Mouse (Mus musculus) layer of hippocampus, adult 2 months (tissue): ENCODE data around the gene Lrrc55. TPM values are rescaled to one million over a fixed set of nuclear protein-coding genes. Genes with fewer than 3 reads are reported as not detected.

Experiments used
- DNase-seq, 2 experiments: peaks; one replicate each; pipeline ENCODE4 v3.0.0; 2022; ENCODE audit warnings: low spot score in 2 of 2
- H3K27ac ChIP-seq: fragments of 200-600 bp; 2 replicates; pipeline ENCODE4 v1.8.1; 2022
- H3K4me3 ChIP-seq: fragments of 200-600 bp; 2 replicates; pipeline ENCODE4 v1.8.1; 2022; ENCODE audit warnings: mild to moderate bottlenecking
- CTCF ChIP-seq: fragments of 200-600 bp; conservative IDR thresholded peaks from 2 replicates; pipeline ENCODE4 v1.8.1; 2022; ENCODE audit warnings: antibody characterized with exemption, mild to moderate bottlenecking, moderate library complexity
- total RNA-seq, 2 experiments: library from RNA; stranded (reverse); gene quantifications; 2 replicates each; pipeline ENCODE4 v1.2.3; 2021

The Lrrc55 gene
- total RNA-seq, 2 experiments from 2014 or later, result 13.3 to 13.7 TPM

DNA sequence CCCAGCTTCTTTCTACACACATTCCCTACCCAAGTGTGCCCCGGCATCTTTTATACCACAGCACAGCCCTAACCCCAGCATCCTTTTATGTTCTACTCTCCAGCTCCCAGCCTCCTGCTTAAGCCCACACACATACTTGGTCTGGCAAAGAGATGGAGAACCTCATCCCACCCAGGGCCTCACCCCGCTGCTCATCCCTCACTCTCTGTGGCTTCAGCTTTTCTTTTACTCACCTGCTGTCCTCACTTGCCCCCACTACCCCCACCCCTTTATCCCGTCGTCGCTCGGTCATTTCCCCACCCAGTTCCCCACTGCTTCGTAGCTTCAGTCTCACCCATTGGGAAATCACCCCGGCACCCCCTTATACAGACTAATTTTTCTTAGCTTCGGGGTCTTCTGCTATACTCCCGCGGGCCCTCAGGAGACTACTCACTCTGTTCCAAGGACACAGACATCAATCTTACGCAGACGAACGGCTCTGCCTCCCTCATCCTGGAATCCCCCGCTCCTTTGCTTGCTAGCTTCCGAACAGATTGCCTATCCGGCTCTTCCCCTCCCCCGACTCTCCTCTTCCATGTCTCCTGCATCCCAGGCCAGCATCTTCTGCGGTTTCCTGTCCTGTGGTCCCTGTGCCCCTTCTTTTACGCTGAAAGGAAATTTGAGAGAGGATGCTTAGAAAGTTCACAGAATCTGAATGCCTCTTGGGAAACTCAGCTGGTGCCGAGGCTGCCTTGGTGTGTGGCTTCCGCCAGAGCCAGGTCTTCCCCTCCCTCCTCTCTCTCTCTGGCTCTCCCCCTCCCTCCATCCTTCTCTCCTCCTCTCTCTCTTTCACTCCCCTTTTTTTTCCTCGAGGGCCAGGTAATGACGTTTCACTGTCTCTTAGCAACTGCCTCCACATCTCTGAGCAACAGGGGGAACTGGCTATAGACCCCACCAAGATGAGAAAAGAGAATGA, 1.3 kb upstream of the Lrrc55 start:
- Histone ChIP-seq H3K27ac (peak overlapping the region; percentile 77), H3K4me3 (peak overlapping the region; percentile 58)
- TF ChIP-seq CTCF, result no peak
- DNase-seq, result peak; percentile 35 to 43

DNA sequence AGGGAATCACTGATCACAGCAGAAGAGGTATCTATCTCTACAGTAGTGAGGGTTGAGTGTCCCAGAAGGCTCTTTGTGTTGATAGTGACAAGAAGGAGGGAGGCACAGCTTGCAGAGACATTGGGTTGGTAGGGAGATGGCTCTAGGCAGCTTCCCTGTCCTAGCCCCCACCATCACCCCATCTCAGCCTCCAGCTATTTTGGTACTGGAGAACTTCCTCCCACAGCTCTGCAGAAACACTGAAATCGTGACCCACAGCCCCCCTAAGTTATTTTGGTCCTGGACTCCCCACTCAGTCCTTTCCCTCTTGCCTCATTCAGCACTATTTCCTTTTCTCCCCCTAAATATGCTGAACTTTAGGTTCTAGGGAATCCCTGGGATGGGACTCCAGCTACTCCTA, 2.4 kb downstream of the Lrrc55 start:
- Histone ChIP-seq H3K4me3 (no peak overlapping the region), H3K27ac (no peak overlapping the region)
- DNase-seq, result no peak
- no peak for TF ChIP-seq CTCF

DNA sequence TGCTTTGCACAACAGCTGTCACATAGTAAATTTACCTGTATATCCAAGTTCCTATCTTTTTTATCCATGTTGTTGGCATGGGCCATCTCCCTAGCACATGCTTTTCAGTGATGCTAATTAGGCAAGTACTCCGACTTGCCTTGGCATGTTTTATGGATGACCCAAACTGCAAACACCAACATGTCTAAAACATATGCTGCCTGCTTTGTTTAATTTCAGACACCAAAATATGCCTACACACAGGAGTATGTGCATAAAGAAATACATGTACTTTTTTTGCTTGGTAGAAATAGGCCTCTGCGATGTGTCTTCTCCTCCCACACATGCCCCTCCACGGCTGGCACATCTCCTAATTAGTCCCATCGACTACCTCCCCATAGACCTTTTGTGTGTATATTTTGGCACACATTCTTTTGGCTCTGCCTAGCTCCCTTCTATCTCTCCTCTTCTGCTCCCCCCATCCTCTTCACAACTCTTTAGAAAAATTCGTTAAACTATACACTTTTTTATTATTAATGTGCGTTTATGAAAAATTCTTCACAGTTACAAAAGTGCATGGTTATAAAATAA, 9.3 kb downstream of the Lrrc55 start:
- Histone ChIP-seq H3K4me3 (no peak overlapping the region), H3K27ac (no peak overlapping the region)
- no peak for TF ChIP-seq CTCF
- no peak for DNase-seq

DNA sequence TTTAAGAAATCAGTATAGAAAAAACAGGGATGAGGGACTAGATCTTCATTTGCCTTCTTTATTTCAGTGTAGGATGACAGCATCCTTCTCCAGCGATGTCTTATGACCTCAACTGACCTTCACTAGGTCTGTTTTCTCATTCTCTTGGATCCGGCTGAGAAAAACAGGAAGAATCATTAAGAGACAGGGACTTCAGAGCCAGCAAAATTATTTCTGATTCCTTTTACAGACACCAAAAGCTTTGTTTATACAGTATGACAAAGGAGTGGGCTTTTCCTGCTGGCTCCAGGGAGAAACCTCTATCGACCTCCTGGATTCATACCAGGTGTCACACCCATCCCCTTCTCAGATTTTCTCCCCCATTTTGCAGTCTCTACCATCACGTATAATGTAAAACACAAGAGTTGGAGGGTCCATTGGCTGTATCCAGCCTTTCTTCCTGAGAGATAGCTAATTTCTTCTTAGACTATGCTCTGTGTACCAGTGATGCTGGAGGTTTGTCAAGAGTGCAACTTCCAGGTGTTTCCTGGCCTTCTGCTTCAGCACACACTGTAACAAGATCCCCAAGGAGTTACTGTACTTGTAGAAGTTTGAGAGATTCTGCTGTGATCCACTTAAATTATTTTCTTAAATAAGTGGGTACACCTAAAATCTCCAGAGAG, 18.7 kb downstream of the Lrrc55 start:
- Histone ChIP-seq H3K27ac (no peak overlapping the region), H3K4me3 (no peak overlapping the region)
- DNase-seq, result no peak
- TF ChIP-seq CTCF, result no peak

DNA sequence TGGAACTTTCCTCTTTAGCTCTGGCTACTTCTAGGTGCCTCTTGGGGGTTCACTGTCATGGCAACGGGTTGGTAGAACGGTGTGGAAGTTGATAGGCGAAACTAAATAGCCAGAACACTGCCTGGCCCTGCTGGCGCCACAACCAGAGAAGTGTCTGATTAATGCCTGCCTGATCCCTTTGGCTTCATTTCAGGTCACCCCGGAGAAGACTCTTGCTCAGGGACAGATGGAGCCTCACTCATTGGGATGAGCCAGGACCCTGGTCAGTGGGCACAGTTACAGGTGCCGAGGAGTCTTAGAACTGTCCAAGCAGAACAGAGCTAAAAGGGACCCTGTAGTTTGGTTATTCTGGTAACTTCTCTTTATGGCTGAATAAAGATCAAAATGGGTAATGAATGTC, 23.5 kb downstream of the Lrrc55 start:
- Histone ChIP-seq H3K4me3 (no peak overlapping the region), H3K27ac (no peak overlapping the region)
- DNase-seq, result no peak
- TF ChIP-seq CTCF, result no peak

DNA sequence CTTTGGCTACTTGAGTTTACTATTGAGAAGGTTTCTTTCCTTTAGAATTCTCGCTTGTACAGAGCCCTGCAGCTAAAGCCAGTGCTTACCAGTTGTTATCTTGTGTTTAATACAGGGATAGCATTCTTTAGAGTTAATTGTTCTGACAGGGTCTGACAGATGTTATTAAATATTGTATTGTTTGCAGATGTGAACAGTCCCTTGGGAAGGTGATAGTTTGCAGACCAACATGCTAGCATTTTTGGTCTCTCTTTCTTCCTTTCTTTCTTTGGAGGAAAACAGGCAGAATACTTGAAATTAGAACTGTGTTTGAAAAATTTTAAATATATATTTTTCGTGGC, 24.3 kb downstream of the Lrrc55 start:
- Histone ChIP-seq H3K4me3 (no peak overlapping the region), H3K27ac (no peak overlapping the region)
- TF ChIP-seq CTCF, result no peak
- no peak for DNase-seq

DNA sequence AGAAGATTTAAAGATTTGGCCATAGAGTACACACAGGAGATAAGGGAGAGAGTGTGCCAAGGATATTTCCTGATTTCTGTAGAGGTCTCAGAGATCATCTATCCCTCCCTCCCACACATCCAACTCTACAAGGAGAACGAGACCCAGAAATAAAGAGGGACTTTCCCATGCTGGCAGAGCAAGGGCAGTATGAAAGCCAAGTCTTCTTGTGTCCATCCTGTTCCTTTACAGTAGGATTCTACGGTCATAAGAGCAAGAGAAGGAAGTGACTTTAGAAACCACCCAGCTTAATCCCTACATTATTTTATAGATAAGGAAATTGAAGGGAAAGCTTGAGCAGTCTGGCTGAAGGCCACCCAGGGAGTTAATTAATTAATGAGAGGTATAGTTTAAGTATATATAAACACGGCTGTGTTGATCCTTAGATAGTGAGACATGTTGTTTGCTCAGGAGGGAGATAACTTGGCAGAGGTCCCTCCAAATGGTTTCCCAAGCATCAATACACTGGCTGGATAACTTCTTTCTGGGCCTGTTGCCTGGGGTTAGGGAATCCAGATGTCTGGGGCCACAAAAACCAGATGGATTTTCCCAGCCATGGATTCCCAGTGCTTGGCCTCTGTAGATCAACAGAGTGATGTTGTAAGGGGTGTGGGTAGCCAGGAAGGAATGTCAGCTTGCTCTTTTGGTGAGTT, 24.8 kb downstream of the Lrrc55 start:
- TF ChIP-seq CTCF, result no peak
- H3K27ac ChIP-seq, result no peak overlapping the region
- H3K4me3 ChIP-seq, result no peak overlapping the region
- no peak for DNase-seq

DNA sequence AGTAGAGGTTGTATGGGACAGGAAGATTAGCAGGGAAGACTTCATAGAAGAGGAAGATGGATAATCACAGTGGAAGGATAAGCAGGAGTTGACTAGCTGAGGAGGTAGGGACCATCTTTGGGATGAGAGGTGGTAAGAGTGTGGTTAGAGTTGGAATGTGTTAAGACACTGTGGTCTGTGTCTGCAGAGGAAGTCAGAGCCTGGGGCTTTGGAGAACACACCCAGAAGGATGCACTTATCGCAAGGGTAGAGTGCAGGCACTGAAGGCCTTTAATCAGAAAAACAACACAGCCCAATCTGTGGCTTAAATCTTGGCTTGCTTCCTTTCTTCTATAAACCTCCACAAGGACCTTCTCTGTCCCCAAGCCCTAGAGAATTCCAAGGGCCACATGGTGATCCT, 28.7 kb downstream of the Lrrc55 start:
- Histone ChIP-seq H3K27ac (no peak overlapping the region), H3K4me3 (no peak overlapping the region)
- no peak for TF ChIP-seq CTCF
- DNase-seq, result no peak

DNA sequence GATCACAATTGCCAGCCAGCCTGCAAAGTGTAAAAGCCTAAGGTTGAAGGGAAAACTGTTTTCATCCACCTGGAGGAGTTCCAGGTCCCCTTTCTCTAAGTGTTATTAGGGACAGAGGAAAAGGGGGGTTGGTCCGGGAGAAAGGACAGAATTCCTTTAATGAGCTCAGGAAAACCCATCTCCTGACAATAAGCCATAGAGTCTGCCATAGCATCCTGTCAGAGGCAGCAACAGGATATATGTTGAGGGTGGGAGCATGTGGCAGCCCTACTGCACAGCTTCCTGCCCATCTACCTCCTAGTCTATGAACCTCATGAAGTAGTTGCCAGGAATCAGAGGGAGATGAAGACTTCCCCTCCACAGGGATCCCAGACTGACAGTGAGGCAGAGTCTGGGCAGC, 29.4 kb downstream of the Lrrc55 start:
- no peak for DNase-seq
- H3K27ac ChIP-seq, result no peak overlapping the region
- TF ChIP-seq CTCF, result no peak
- no peak overlapping the region for H3K4me3 ChIP-seq

DNA sequence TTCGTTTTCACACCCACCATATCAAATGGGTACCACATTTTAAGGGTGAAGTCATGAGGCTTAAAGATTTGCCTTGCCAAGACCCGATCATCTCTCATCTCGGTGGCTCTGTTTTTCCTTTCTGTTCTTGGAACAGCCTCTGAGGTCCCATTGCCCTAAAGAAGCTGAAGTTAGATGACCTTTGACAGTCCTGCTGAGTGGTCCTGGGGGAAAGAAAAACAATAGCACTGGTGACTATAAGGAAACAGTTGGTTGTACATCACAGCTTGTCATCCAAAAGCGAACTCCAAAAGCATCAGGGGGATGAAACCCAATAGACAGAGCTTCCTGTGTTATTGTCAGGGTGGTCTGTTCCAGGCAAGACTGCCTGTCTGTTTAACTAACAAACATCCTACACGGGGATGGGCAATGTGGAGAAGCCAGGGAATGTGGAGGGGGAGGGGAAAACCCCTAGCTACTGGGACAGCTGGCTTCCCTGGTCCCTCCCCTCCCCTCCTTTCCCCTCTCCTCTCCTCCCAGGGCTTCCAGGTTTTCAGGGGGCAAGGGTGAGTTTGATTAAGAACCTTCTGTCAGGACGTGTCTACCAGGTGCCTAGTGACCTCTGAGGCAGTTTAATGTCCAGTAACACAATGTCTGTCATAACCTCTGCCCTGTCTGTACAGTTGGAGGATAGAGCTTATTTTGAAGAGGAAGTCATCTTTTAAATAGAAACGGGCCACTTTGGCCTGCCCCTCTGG, 33.5 kb downstream of the Lrrc55 start:
- no peak for TF ChIP-seq CTCF
- DNase-seq, result no peak
- H3K27ac ChIP-seq, result no peak overlapping the region
- no peak overlapping the region for H3K4me3 ChIP-seq

DNA sequence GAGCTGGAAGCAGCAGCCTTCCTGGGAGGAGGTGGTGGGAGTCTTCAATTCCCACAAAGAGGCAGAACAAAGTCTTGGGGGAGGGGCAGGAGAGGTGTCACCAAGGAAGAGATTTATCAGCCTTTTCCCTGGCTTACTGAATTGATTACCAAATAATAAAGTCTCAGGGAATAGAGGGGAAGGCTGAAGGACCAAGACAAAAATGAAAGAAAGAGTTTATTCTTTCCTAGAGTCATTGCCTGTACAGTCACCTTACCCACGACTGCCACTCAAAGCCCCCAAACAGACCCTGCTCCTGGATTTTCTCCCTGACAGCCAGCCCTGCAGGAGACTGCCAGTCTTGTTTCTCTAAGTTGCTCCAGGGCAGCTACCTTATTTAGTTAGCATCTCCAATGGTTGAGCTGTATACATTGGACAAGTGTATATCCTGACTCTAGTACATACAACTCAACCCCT, 35.3 kb downstream of the Lrrc55 start:
- H3K27ac ChIP-seq, result no peak overlapping the region
- no peak for TF ChIP-seq CTCF
- no peak overlapping the region for H3K4me3 ChIP-seq
- DNase-seq, result no peak

DNA sequence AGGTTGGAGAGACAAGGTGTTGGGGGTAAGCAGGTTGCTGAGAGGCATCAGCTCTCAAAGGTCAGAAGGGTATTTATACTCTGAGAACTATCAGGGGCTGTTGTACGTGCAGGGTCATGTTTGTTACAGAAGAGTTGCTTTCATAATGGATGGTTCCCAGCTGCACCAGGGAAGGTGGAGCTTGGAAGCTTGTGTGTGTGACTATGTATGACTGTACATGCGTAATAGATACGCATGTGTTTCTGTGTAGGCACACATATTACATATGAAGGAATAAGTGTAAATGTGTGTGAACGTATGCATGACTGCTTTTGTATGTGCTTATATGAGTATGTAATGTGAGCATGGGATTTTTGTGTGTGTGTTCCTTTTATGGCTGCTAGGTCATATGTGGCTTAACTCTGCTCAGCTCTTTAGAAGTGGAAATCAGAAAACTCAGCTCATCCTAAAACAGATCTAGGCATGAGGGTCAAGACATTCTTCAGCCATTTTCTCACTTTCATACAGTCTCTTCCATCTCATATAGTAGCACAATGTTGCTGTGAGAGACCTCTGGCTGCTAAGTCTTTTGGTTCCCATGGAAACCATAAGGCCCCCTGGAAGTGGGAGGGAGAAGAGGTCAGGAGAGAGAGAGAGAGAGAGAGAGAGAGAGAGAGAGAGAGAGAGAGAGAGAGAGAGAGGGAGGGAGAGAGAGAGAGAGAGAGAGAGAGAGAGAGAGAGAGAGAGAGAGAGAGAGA, 35.9 kb downstream of the Lrrc55 start:
- no peak overlapping the region for H3K27ac ChIP-seq
- DNase-seq, result no peak
- no peak overlapping the region for H3K4me3 ChIP-seq
- TF ChIP-seq CTCF, result no peak
